Mouse (Mus musculus) heart, postnatal 0 days (tissue): ENCODE results near the gene Nmi. TPM values are rescaled to one million over a fixed set of nuclear protein-coding genes. Genes with fewer than 3 reads are reported as not detected.

Source experiments
- ATAC-seq: fragments of 200-750 bp; cut with Nextera tagmentation; 2 replicates; pipeline ENCODE4 v1.8.0; 2017; ENCODE audit warnings: low read depth, moderate number of reproducible peaks, moderate library complexity; ENCODE audit not compliant: insufficient read depth
- DNase-seq: peaks from one replicate; pipeline ENCODE4 v3.0.0-alpha.2; 2016; ENCODE audit warnings: low spot score
- H3K27ac ChIP-seq: fragments of 300-500 bp; sonication (generic); 2 replicates; pipeline ENCODE4 v1.5.1; 2014; ENCODE audit warnings: low read depth, mild to moderate bottlenecking
- H3K27me3 ChIP-seq: fragments of 300-500 bp; sonication (generic); 2 replicates; pipeline ENCODE4 v1.6.1; 2014; ENCODE audit warnings: low read length, mixed read lengths; ENCODE audit not compliant: control insufficient read depth, insufficient read depth
- H3K36me3 ChIP-seq: fragments of 300-500 bp; sonication (generic); replicated peaks from 2 replicates; pipeline ENCODE4 v1.6.1; 2014; ENCODE audit warnings: low read length, mixed read lengths; ENCODE audit not compliant: control insufficient read depth, insufficient read depth
- H3K4me1 ChIP-seq: fragments of 300-500 bp; sonication (generic); 2 replicates; pipeline ENCODE4 v1.6.1; 2014; ENCODE audit warnings: antibody characterized with exemption; ENCODE audit not compliant: control insufficient read depth, insufficient read depth
- H3K4me2 ChIP-seq: fragments of 300-500 bp; sonication (generic); 2 replicates; pipeline ENCODE4 v1.6.1; 2014; ENCODE audit warnings: low read depth, mild to moderate bottlenecking, low read length, moderate library complexity
- H3K4me3 ChIP-seq: fragments of 300-500 bp; sonication (generic); 2 replicates; pipeline ENCODE4 v1.5.1; 2014; ENCODE audit warnings: low read depth, low read length
- H3K9ac ChIP-seq: fragments of 300-500 bp; sonication (generic); replicated peaks from 2 replicates; pipeline ENCODE4 v1.6.1; 2014; ENCODE audit warnings: low read depth, low read length, mixed read lengths
- H3K9me3 ChIP-seq: fragments of 300-500 bp; sonication (generic); replicated peaks from 2 replicates; pipeline ENCODE4 v1.6.1; 2016; ENCODE audit warnings: low read length; ENCODE audit not compliant: control insufficient read depth
- CTCF ChIP-seq: IDR thresholded peaks from 2 replicates; pipeline ENCODE4 v1.5.1; 2016; ENCODE audit warnings: antibody characterized with exemption, control low read depth, low read depth
- EP300 ChIP-seq: IDR thresholded peaks from 2 replicates; pipeline ENCODE4 v1.6.1; 2016; ENCODE audit warnings: antibody characterized with exemption, low read depth
- WGBS: fragments of 180-500 bp; shearing (Covaris S2); extraction: QIAGEN DNeasy Blood & Tissue Kit; methylation state at CpG from one replicate; pipeline ENCODE4 v1.1.7; 2014; 5-methylcytosine and 5-hydroxymethylcytosine counted together
- polyA plus RNA-seq: library from polyadenylated mRNA; unstranded; fragments of >200 nt; fragmentation: Nextera tagmentation; extraction: Ambion mirVana; gene quantifications from 2 replicates; pipeline ENCODE4 v1.2.1, GENCODE M21; 2015
- total RNA-seq: library from RNA; depleted of rRNA; stranded (reverse); fragments of >200 nt; gene quantifications from 2 replicates; pipeline ENCODE4 v1.2.3, GENCODE M21; 2014; ENCODE audit warnings: low replicate concordance

The Nmi gene
- total and polyA plus RNA-seq, 2 experiments from 2014 or later = 6.0 to 25.6 TPM

GRCm38 (mm10) chr2:51970897-51971296 is 2.4 kb downstream of the Nmi start:
- DNase-seq = no peak

GRCm38 (mm10) chr2:51967288-51967687 is 6.0 kb downstream of the Nmi start:
- Histone ChIP-seq H3K4me2 (no peak overlapping the region), H3K4me3 (no peak overlapping the region), H3K9me3 (no peaks in the 10 kb centered on the region), H3K9ac (no peak overlapping the region), H3K27ac (no peak overlapping the region), H3K27me3 (no peaks in the 10 kb centered on the region), H3K4me1 (no peaks in the 10 kb centered on the region), H3K36me3 (no peaks in the 10 kb centered on the region)
- ATAC-seq = no peak
- TF ChIP-seq CTCF (no peak), EP300 (no peak)
- 81% methylated on average over 3 of the region's 3 CpGs for WGBS
- no peak for DNase-seq

More at GRCm38 (mm10) chr2:51970897-51971296, 2.4 kb downstream of the Nmi start:
- H3K4me2 ChIP-seq = no peak overlapping the region
- WGBS = 96% methylated on average over 4 of the region's 4 CpGs
- no peaks in the 10 kb centered on the region for H3K36me3 ChIP-seq
- no peaks in the 10 kb centered on the region for H3K27me3 ChIP-seq
- no peaks in the 10 kb centered on the region for H3K4me1 ChIP-seq
- H3K4me3 ChIP-seq = no peak overlapping the region
- H3K9me3 ChIP-seq = no peaks in the 10 kb centered on the region
- no peak overlapping the region for H3K9ac ChIP-seq
- ATAC-seq = no peak
- no peak overlapping the region for H3K27ac ChIP-seq
- TF ChIP-seq EP300 = no peak
- TF ChIP-seq CTCF = no peak

GRCm38 (mm10) chr2:51953648-51954204 is 19.6 kb downstream of the Nmi start:
- Histone ChIP-seq H3K36me3 (peaks cover 13% of the 10 kb centered on the region; the same call in 1 of the 2 replicates), H3K27me3 (no peaks in the 10 kb centered on the region), H3K9me3 (no peaks in the 10 kb centered on the region), H3K27ac (no peak overlapping the region), H3K4me1 (no peaks in the 10 kb centered on the region), H3K4me2 (no peak overlapping the region), H3K4me3 (no peak overlapping the region), H3K9ac (no peak overlapping the region)
- ATAC-seq (no peak), DNase-seq (no peak)
- TF ChIP-seq EP300 (no peak), CTCF (no peak)
- 74% methylated on average over 7 of the region's 7 CpGs for WGBS

GRCm38 (mm10) chr2:51950876-51951275 is 22.4 kb downstream of the Nmi start:
- no peak overlapping the region for H3K27ac ChIP-seq
- H3K4me1 ChIP-seq = no peaks in the 10 kb centered on the region
- H3K9ac ChIP-seq = no peak overlapping the region
- H3K27me3 ChIP-seq = no peaks in the 10 kb centered on the region
- H3K4me2 ChIP-seq = no peak overlapping the region
- 18% methylated on average over 1 of the region's 1 CpGs for WGBS
- H3K4me3 ChIP-seq = no peak overlapping the region
- no peak for TF ChIP-seq CTCF
- TF ChIP-seq EP300 = no peak
- ATAC-seq = no peak
- no peak for DNase-seq
- no peaks in the 10 kb centered on the region for H3K9me3 ChIP-seq
- peaks cover 13% of the 10 kb centered on the region; the same call in 1 of the 2 replicates for H3K36me3 ChIP-seq

- no peak for ATAC-seq
- Histone ChIP-seq H3K9ac (no peak overlapping the region), H3K27ac (no peak overlapping the region), H3K4me1 (no peaks in the 10 kb centered on the region), H3K4me2 (no peak overlapping the region), H3K36me3 (peaks cover 5% of the 10 kb centered on the region; the same call in 1 of the 2 replicates), H3K27me3 (no peaks in the 10 kb centered on the region), H3K4me3 (no peak overlapping the region), H3K9me3 (0 out of 2 replicates have a peak, but pooled peaks cover 4% of the 10 kb centered on the region)
- no peak for DNase-seq
- no peak for TF ChIP-seq EP300
- TF ChIP-seq CTCF = no peak
- whole genome bisulfite sequencing = 66% methylated on average over 6 of the region's 6 CpGs
These were observed 25.0 kb downstream of the Nmi start for GRCm38 (mm10) chr2:51948105-51948830.
